Mouse (Mus musculus) right cerebral cortex, postnatal 4 days (tissue): ENCODE measurements around the gene Gcnt1.

Experiments used
- DNase-seq: peaks from one replicate; pipeline ENCODE4 v3.0.0-alpha.2; 2022

Gcnt1 gene

DNA sequence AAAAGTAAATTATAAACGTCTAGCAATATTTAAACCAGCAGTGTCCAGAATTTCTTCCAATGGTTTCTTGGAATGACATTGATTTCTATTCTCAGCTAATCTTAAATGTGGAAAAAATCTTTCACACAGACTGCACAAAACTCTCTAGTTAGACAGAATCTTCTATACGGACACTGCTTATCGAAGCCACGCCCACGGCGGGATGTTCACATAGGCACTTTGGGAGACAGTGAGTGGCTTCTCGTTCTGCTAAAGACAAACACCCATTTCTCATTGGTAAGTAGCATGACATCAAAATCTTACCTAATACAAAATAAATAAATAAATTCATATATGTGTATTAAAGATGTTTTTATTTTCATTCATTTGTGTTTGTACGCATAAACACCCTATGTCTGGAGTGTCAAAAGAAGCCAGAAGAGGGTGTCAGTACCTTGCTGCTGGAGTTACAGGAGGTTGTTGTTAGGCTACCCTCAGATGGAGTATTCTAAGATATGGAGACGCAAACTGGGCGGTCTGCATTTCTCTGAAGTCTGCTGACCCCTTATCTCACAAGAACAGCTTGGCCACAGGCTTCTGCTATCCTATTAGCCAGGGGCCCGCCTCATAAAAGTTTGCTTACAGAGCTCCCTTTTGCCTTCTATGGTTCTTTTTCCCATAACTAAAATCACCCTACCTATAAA, 49.5 kb downstream of the Gcnt1 start:
- DNase-seq: no peak

DNA sequence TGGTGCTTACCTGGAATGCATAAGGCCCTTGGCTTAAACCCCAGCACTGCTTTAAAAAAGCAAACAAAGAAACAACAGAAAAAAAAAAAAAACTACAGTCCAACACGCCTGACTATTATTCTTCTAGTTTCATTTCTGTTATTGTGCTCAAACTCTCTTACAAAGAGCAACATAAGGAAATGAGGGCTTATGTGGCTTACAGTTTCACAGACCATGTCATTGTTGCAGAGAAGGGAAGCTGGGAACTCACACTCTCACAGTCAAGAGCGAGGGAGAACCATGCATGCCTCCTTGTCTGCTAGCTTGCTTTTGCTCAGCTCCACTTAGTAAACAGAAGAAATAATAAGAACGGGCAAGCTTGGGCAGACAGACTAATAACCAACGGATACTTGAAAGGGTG, 52.9 kb downstream of the Gcnt1 start:
- DNase-seq: no peak

DNA sequence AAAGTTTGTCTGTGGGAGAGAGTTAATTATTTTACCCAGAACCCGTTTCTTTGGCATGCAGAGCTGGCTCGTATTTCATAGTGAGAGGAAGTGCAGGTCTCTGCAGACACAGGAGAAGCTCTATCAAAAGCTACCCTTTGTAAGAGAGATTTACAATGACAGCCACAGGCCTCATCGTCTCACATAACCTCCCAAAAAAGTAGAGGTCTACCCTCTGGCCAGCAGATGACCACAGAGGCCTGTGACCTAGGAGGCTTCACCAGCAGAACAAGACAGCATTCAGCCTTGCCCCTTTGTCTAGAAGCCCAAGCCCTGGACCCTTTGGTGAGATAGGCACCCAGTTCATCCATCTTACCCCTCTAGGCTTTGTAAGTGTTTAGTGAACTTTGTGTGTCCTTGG, 53.9 kb downstream of the Gcnt1 start:
- no peak for DNase-seq

DNA sequence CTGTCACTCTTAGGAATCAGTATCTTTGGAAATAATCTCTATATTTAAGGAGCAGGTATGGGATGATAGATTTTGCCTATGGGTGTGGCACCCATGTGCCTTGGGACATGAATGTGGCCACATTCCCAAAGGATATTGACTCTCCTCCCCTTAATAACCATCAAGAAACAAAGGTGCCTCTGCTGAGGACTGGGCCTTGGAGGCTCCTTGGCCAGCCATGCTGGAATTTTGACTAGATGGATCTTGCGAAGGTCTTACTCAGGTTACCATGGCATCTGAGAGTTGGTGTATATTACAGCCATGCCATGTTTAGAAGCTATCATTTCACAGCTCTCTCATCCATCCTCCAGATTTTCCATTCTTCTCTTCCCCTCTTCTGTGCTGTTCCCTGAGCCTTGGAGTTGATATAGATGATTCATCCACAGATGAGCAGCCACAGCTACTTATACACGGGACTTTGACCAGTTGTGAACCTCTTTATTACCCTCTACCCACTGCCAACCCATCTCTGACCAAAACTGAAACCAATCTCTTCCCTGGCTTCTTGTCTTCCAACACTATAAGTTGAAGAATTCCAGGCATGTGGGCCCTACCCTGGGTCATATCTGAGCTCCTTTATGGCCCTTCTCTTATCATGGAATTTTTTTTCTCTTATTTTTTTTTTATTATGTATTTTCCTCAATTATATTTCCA, 56.2 kb downstream of the Gcnt1 start:
- no peak for DNase-seq

DNA sequence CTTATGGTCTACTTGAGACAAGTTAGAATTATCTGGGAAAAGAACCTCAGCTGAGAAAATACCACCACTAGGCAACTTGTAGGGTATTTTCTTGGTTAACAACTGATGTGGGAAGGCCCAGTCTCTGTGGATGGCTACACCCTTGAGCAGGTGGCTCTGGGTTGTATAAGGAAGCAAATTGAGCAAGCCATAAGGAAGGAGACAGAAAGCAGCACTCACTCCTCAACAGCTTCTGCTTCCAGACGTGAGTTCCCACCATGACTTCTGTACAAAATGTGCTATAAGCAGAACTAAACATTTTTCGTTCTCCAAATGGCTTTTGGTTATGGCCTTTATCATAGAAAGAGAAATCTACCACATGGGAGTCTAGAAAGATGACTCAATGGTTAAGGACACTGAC, 58.2 kb downstream of the Gcnt1 start:
- no peak for DNase-seq

DNA sequence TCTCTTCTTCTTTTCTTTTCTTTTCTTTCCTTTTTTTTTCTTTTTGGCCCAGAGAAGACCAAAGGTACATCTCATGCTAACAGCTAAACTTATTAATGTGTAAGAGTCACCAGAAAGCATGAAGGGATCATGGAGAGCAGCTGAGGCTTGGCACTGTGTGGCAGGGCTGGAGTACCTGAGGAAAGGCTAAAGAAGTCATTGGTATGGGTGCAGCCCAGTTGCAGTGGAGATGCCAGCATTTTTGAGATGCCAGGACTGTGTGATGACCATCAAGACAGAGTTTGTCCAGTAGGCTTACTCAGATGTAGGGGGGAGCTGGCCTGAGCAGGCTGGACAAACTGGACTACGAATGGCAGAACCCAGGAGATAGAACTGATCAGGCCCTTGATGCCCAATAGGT, 58.9 kb downstream of the Gcnt1 start:
- no peak for DNase-seq

DNA sequence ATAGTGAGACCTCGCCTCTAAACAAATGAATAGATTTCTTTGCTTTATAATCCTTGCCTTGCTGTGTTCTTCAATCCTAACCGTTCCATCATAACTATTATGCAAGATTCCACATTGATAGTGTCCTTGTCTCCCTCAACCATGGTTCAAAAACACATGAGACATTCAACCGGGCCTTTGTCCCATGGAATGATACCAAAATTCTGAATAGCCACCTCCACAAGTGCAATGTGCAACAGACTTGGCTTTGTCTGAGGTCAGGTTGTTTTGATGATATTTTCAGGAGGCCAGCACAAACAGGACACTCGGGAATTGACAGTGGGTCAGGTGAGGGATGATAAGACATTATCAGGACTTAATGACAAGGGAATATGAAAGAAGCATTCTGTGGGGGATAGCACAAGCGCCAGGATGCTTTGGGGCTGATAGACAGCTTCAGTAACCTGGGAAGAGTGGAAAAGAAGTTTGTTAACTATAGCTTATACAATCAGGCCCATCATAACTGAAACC, 59.9 kb downstream of the Gcnt1 start:
- DNase-seq: no peak

DNA sequence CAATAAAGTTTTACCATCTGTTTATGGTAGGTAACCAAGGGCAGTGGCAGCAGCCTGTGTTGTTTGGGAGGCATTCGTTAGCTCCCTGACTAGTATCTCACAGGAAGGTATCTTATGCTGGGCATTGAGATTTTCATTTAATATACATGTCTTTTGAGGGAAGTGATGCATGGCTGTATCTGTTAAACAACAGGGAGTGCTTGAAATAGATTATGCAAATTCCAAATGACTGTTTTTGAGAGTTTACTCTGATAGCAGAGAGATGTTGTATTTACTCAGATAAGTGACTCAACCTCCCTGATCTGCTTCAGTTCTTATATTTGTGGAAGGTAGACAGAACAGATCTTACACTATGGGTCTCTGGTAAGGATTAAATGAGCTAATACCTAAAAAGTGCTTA, 61.1 kb downstream of the Gcnt1 start:
- no peak for DNase-seq

DNA sequence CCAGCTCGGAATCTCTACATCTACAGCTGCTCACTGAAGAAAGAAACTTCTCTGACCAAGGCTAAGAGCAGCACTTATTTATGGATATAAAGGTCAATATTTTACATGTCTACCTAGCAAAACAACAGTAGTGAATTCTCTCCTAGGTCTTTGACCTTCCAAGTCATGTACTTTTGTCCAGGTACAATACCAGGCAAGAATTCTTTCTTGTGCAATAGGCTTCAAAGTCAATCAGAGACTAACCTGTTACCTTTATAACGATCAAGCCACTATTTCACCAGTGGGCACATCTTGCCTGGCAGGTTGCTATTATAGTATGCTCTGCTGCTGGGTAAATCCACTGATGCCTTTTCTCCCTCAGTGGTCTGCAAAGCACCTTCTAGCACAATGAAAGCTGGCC, 61.6 kb downstream of the Gcnt1 start:
- DNase-seq: no peak

DNA sequence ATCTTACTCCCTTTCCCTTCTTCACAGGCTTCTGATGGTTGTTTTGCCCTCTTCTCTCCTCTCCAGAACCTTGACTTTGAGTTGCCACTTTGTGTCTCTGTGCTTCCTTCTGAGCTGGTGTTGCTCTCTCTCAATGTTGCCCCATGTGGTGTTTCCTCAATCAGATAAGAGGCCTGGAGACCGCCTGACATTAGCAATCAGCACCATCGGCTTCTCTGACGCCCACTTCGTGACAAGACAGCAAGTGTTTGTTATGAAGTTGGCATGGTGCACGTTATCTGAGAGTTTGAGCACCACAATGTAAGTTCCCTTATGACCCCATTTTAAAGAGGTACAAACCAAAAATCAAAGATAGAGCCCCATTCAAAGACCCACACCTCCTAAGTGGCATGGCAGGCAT, 76.6 kb downstream of the Gcnt1 start:
- DNase-seq: no peak

DNA sequence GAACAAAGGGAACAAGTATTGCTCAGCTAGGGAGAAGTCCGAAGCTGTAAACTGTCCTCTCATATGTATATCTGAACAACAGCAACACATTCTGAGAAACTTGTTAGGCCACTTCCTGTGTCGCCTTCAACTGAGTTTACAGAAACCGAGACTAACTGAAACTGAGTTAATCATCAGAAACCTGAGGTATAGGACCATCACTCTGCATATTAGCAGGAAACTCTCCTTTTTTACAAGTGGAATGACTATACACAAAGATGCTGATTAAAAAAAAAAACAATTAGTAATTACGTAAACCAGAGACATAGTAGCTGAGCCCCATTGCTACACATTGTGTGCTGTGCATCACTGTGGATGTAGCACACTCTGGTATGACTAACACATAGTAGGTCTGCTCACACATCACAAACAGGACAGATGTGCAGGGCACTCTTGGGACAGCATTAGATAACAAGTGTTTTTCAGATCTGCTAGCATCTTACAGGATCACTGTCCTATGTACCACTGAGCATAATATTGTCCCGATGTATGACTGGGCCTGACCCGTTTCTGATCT, 77.4 kb downstream of the Gcnt1 start:
- DNase-seq: no peak

DNA sequence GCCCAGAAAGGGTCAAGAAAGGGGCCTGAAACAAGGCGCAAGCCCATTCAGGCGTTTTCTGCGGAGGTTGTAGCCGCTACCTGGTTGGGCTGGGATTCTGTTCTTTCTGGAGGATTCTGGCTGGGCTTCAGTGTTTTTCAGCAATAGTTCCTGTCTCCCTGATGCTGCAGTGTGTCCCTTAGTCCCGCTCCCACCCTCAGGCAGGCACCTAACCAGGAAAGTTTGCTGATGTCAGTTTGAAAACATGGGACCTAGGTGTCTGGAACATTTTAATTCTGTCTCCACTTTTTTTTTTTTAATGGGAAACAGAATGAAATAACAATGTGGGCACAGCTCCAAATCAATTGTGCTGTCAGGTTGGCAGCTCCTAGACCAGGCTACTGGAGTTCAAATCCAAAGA, 78.5 kb downstream of the Gcnt1 start:
- no peak for DNase-seq

DNA sequence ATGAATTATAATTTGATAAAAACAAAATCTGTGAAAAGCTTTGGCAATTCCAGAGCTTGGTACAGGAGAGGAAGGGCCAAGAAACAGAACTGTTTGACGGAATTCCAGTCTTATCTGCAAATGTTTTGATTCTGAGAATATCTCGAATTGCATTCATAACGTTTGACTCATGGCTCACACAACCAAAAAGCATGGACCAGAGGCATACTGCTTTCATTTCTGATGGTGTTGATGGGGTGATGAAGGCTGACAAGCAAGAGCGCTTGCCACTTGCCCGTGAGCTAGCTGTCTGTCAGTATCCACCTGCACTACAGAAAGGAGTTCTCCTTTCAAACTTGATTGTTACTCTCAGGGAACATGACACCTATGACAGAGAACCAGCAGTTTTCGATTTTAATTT, 83.1 kb downstream of the Gcnt1 start:
- DNase-seq: no peak

DNA sequence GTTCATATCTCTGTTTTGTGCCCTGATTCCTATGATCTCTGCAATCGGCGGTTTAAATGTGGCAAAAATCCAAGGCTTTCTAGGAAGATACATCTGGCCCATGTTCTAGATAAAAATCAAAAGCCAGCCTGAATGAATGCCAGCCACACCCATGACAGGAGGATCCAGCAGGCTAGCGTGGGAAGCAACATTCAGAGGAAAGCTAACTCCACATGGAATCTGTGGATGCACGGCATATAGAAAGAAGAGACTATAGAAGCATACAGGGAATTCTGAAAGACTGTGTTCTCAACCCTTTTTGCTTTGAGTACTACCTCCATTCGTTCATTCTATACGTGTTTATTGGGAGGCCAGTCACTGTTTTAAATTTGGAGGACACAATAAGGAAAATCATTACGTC, 86.6 kb downstream of the Gcnt1 start:
- no peak for DNase-seq

DNA sequence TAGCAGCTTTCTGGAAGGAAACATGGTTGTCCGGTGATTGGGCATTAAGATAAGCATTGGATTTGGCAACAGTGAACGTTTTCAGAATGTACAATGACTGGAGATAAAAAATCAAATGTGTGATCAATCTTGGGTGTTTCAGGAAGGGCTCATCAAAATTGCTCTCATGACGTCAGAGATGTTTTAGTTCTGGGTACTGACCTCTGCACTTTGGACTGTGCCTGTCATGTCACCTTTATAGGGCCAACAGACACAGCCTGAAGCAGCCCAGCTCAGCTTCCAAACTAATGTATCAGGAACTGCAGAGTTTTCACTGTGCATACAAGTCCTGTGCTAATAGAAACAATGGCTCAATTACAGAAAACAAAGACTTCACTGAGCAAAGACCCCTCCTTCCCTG, 89.3 kb downstream of the Gcnt1 start:
- DNase-seq: no peak

DNA sequence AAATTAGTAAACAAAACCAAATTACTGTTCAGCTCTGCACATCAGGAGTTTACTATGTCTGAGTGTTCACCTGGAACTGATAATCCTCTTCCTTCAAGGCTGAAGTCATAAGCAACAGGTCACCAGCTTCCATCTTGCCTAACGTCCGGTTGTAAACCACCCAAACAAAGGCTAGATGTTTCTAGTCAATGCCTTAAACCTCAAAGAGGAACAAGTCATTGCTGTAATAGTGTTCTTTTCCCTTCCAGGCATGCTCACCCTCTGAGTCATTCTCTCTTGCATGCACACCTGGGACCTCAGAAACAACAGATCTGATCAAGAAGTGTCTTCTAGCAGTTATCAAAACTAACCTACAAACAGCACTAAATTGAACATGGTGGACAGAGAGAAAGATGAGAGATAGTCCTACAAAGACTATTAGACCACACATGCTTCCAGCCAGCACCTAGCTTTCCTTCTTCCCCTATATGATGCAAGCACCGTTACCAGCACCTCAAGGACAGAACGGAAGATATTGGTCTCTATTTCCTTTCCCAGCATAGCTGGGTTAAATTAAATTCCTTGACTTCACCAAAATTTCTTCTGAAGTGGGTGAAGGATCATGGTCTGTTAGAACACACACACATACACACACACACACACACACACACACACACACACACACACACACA, 94.1 kb downstream of the Gcnt1 start:
- DNase-seq: no peak
